Mouse (Mus musculus): Measurements from ENCODE around the gene Fjx1. TPM values are rescaled to one million over a fixed set of nuclear protein-coding genes. Genes with fewer than 3 reads are reported as not detected.

Gene Fjx1
- polyA plus RNA-seq, 1 experiment from 2014 or later, result 25.7 TPM

GRCm38 (mm10) chr2:102450248-102450760, 2.0 kb downstream of the Fjx1 start:
- peak; percentile 12; the same call in 1 of the 2 replicates for ATAC-seq (ENCODE audit: low FRiP score, low read depth)

GRCm38 (mm10) chr2:102449630-102450247, 2.6 kb downstream of the Fjx1 start:
- no peaks in the 10 kb centered on the region for H3K27me3 ChIP-seq
- no peaks in the 10 kb centered on the region; the same call in 1 of the 2 replicates for H3K36me3 ChIP-seq
- H3K4me1 ChIP-seq, result peaks cover 39% of the 10 kb centered on the region
- peak overlapping the region; percentile 85 for H3K4me3 ChIP-seq
- peak overlapping the region; percentile 92; the same call in 1 of the 2 replicates for H3K27ac ChIP-seq
- no peak for ATAC-seq (ENCODE audit: low FRiP score, low read depth)
- H3K9me3 ChIP-seq, result 0 out of 2 replicates have a peak, but pooled peaks cover 3% of the 10 kb centered on the region
- H3K4me2 ChIP-seq (replicated peaks), result peak overlapping the region; percentile 96
- under 1% methylated on average over 17 of the region's 17 CpGs for WGBS
- H3K9ac ChIP-seq, result peak overlapping the region; percentile 93

More at GRCm38 (mm10) chr2:102450248-102450760, 2.0 kb downstream of the Fjx1 start:
- Histone ChIP-seq H3K4me3 (peak overlapping the region; percentile 85), H3K4me2 (replicated peaks) (peak overlapping the region; percentile 96), H3K36me3 (no peaks in the 10 kb centered on the region; the same call in 1 of the 2 replicates), H3K9me3 (0 out of 2 replicates have a peak, but pooled peaks cover 3% of the 10 kb centered on the region), H3K9ac (peak overlapping the region; percentile 93), H3K27ac (peak overlapping the region; percentile 92; the same call in 1 of the 2 replicates), H3K4me1 (peaks cover 37% of the 10 kb centered on the region), H3K27me3 (no peaks in the 10 kb centered on the region)
- under 1% methylated on average over 43 of the region's 43 CpGs for WGBS

GRCm38 (mm10) chr2:102449056-102449455, 3.2 kb downstream of the Fjx1 start:
- Histone ChIP-seq H3K4me1 (peaks cover 39% of the 10 kb centered on the region), H3K27ac (peak overlapping the region; percentile 61; the same call in 1 of the 2 replicates), H3K4me3 (peak overlapping the region; percentile 85), H3K9ac (peak overlapping the region; percentile 43), H3K4me2 (replicated peaks) (peak overlapping the region; percentile 96), H3K36me3 (no peaks in the 10 kb centered on the region; the same call in 1 of the 2 replicates), H3K27me3 (no peaks in the 10 kb centered on the region), H3K9me3 (0 out of 2 replicates have a peak, but pooled peaks cover 3% of the 10 kb centered on the region)
- 13% methylated on average over 1 of the region's 1 CpGs for WGBS
- no peak for ATAC-seq (ENCODE audit: low FRiP score, low read depth)

GRCm38 (mm10) chr2:102447831-102448230, 4.5 kb downstream of the Fjx1 start:
- Histone ChIP-seq H3K9me3 (0 out of 2 replicates have a peak, but pooled peaks cover 3% of the 10 kb centered on the region), H3K4me1 (peaks cover 32% of the 10 kb centered on the region), H3K36me3 (no peaks in the 10 kb centered on the region; the same call in 1 of the 2 replicates), H3K4me3 (no peak overlapping the region), H3K9ac (no peak overlapping the region), H3K4me2 (replicated peaks) (peak overlapping the region; percentile 96), H3K27me3 (no peaks in the 10 kb centered on the region), H3K27ac (no peak overlapping the region)
- whole genome bisulfite sequencing, result 63% methylated on average over 7 of the region's 7 CpGs
- ATAC-seq (ENCODE audit: low FRiP score, low read depth), result no peak

GRCm38 (mm10) chr2:102446851-102447250, 5.4 kb downstream of the Fjx1 start:
- H3K4me1 ChIP-seq, result peaks cover 25% of the 10 kb centered on the region
- 71% methylated on average over 4 of the region's 4 CpGs for WGBS
- no peaks in the 10 kb centered on the region; the same call in 1 of the 2 replicates for H3K36me3 ChIP-seq
- H3K4me2 ChIP-seq (replicated peaks), result no peak overlapping the region
- no peak for ATAC-seq (ENCODE audit: low FRiP score, low read depth)
- no peaks in the 10 kb centered on the region for H3K27me3 ChIP-seq
- no peak overlapping the region for H3K27ac ChIP-seq
- H3K9ac ChIP-seq, result no peak overlapping the region
- no peak overlapping the region for H3K4me3 ChIP-seq
- 0 out of 2 replicates have a peak, but pooled peaks cover 3% of the 10 kb centered on the region for H3K9me3 ChIP-seq

- Histone ChIP-seq H3K4me2 (replicated peaks) (no peak overlapping the region), H3K9me3 (no peaks in the 10 kb centered on the region), H3K9ac (no peak overlapping the region), H3K36me3 (no peaks in the 10 kb centered on the region), H3K27ac (no peak overlapping the region), H3K4me1 (no peaks in the 10 kb centered on the region), H3K4me3 (no peak overlapping the region), H3K27me3 (peaks cover 4% of the 10 kb centered on the region; the same call in 1 of the 2 replicates)
- 41% methylated on average over 8 of the region's 8 CpGs for WGBS
- ATAC-seq (ENCODE audit: low FRiP score, low read depth), result no peak
These were observed 14.8 kb downstream of the Fjx1 start for GRCm38 (mm10) chr2:102437357-102438030.

- Histone ChIP-seq H3K4me3 (no peak overlapping the region), H3K27ac (no peak overlapping the region), H3K9ac (no peak overlapping the region), H3K4me1 (no peaks in the 10 kb centered on the region), H3K4me2 (replicated peaks) (no peak overlapping the region), H3K36me3 (no peaks in the 10 kb centered on the region), H3K27me3 (no peaks in the 10 kb centered on the region), H3K9me3 (no peaks in the 10 kb centered on the region)
- no peak for ATAC-seq (ENCODE audit: low FRiP score, low read depth)
- WGBS, result 85% methylated on average over 1 of the region's 1 CpGs
These were observed 18.4 kb downstream of the Fjx1 start for GRCm38 (mm10) chr2:102433879-102434278.

GRCm38 (mm10) chr2:102431084-102431483, 21.2 kb downstream of the Fjx1 start:
- ATAC-seq (ENCODE audit: low FRiP score, low read depth), result no peak
- WGBS, result 36% methylated on average over 4 of the region's 4 CpGs
- no peak overlapping the region for H3K4me2 ChIP-seq (replicated peaks)
- no peak overlapping the region for H3K27ac ChIP-seq
- no peak overlapping the region for H3K9ac ChIP-seq
- H3K4me1 ChIP-seq, result no peaks in the 10 kb centered on the region
- H3K9me3 ChIP-seq, result no peaks in the 10 kb centered on the region
- no peaks in the 10 kb centered on the region for H3K36me3 ChIP-seq
- no peaks in the 10 kb centered on the region for H3K27me3 ChIP-seq
- no peak overlapping the region for H3K4me3 ChIP-seq

GRCm38 (mm10) chr2:102427974-102428373, 24.3 kb downstream of the Fjx1 start:
- Histone ChIP-seq H3K27ac (no peak overlapping the region), H3K36me3 (no peaks in the 10 kb centered on the region), H3K9me3 (no peaks in the 10 kb centered on the region), H3K27me3 (no peaks in the 10 kb centered on the region), H3K9ac (no peak overlapping the region), H3K4me2 (replicated peaks) (no peak overlapping the region), H3K4me3 (no peak overlapping the region), H3K4me1 (no peaks in the 10 kb centered on the region)
- no peak for ATAC-seq (ENCODE audit: low FRiP score, low read depth)

- Histone ChIP-seq H3K9me3 (no peaks in the 10 kb centered on the region), H3K27me3 (no peaks in the 10 kb centered on the region), H3K4me3 (no peak overlapping the region), H3K4me2 (replicated peaks) (no peak overlapping the region), H3K27ac (no peak overlapping the region), H3K4me1 (no peaks in the 10 kb centered on the region), H3K9ac (no peak overlapping the region), H3K36me3 (no peaks in the 10 kb centered on the region)
- ATAC-seq (ENCODE audit: low FRiP score, low read depth), result no peak
- WGBS, result 20% methylated on average over 3 of the region's 3 CpGs
These were observed 25.9 kb downstream of the Fjx1 start for GRCm38 (mm10) chr2:102426434-102426833.

- Histone ChIP-seq H3K36me3 (no peaks in the 10 kb centered on the region), H3K4me2 (replicated peaks) (no peak overlapping the region), H3K9ac (no peak overlapping the region), H3K4me3 (no peak overlapping the region), H3K27ac (no peak overlapping the region), H3K4me1 (no peaks in the 10 kb centered on the region), H3K9me3 (no peaks in the 10 kb centered on the region), H3K27me3 (no peaks in the 10 kb centered on the region)
- ATAC-seq (ENCODE audit: low FRiP score, low read depth), result no peak
- WGBS, result 78% methylated on average over 14 of the region's 14 CpGs
These were observed 36.1 kb downstream of the Fjx1 start for GRCm38 (mm10) chr2:102416149-102416743.

- no peak for ATAC-seq (ENCODE audit: low FRiP score, low read depth)
- Histone ChIP-seq H3K27me3 (no peaks in the 10 kb centered on the region), H3K9me3 (no peaks in the 10 kb centered on the region), H3K4me1 (peaks cover 5% of the 10 kb centered on the region), H3K4me2 (replicated peaks) (no peak overlapping the region), H3K36me3 (no peaks in the 10 kb centered on the region), H3K27ac (no peak overlapping the region), H3K9ac (no peak overlapping the region), H3K4me3 (no peak overlapping the region)
- 80% methylated on average over 2 of the region's 2 CpGs for WGBS
These were observed 39.6 kb downstream of the Fjx1 start for GRCm38 (mm10) chr2:102412738-102413137.
